Mouse (Mus musculus): ENCODE data around the gene Atp5s.

The Atp5s gene

DNA sequence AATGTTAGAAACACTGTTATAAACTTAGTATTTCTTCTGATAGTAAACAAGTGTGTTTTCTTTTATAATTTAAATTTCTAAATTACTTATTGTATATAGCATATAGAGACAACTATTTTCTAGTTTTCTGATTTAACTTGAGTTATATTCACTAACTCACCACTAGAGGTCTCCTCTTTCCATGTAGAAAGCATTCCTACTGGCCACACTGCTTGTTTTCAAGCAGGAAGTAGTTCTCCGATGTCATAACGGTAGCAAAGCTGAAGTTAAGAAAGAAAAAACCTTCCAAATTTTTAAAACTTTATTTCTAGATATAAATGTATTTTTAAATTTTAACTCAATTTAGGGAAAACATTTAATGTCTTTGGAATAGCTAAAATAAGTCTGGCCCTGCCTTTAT lies 8.8 kb downstream of the Atp5s start:
- DNase-seq: no peak

DNA sequence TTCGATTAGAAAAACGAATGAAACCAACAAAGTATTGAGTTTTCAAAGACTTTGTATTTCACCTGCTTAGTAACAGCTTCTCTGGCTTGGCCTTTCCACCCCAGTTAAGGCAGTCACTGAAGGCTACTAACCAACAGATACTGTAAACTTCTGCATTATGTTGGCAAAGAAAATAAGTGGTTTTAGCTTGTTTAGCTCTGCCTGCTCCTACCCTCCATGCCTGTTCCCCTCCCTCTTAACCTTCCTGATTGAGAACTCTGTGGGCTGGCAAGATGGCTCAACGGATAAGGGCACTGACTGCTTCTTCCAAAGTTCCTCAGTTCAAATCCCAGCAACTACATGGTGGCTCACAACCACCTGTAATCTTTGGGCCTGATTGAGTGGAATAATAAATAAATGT lies 9.2 kb downstream of the Atp5s start:
- no peak for DNase-seq

DNA sequence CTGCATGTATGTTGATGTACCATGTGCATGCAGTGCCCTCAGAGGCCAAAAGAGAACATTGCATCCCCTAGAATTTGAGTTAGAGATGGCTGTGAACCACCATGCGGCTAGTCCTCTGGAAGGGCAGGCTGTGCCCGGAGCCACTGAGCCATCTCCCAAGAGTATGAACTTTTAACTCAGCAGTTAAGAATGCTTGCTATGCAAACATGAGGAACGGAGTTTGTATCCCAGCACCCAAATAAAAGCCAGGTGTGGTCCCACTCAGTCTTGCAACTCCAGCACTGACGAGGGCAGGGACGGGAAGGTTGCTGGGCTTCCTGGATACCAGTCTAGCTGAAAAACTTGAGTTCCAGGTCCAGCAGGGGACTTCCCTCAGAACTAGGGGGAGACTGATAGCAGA lies 17.2 kb downstream of the Atp5s start:
- no peak for DNase-seq

DNA sequence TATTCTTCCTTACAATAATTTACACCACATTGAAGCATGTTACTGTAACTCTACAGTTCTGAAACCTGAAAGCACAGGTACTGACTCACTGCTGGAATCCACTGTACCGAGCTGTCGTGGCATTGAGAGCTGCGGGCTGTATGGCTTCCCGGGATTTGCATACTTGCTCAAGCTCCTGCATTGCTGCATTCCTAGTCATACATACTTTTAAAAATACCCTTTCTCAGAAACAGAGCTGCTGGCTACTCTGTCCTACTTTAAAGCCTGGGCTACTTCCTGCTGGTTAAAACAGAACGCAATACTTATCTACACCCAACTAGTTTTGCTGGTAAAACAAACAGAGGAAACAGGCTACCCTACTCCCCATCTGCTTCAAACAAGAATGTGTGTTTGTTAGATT lies 19.4 kb downstream of the Atp5s start:
- no peak for DNase-seq

DNA sequence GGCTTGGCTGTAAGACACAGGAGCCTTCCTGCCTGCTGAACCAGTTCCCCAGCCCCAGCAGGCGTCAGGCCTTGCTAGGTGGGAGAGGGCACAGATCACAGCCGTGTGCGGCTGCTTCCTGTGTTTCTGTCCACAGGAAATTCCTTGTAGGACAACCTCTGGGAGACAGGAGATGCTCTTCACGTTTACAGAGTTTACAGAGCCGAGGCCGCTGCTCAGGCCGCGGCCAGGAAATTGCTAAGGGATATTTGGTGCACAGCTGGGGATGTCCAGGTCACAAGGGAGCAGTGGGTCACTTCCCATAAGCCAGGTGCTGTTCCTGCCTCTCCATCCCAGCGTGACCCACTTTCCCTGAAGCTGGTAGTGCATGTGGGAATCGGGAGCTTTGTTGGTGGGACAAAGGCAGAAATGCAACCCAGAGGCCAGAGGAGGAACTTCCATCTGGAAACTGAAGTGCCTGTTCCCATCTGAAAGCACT lies 27.2 kb downstream of the Atp5s start:
- DNase-seq: no peak

DNA sequence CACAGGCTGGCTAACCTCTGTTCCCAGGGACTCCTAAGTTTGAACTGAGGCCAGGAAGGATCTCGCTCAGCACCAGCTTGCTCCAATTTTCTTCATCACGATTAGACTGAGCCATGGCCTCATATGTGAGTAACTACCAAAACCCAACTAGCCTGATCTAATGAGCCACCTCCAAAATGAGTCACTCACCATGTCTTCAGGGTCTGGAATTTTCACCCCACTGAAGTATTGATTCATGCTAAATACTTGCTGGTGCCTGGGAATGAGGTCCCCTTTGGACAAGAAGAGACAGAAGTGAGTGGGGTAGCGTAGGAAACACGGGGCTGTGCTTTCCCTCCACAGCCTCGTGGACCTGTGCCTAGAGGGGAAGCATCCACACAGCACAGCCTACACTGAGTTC lies 29.2 kb downstream of the Atp5s start:
- DNase-seq: no peak

DNA sequence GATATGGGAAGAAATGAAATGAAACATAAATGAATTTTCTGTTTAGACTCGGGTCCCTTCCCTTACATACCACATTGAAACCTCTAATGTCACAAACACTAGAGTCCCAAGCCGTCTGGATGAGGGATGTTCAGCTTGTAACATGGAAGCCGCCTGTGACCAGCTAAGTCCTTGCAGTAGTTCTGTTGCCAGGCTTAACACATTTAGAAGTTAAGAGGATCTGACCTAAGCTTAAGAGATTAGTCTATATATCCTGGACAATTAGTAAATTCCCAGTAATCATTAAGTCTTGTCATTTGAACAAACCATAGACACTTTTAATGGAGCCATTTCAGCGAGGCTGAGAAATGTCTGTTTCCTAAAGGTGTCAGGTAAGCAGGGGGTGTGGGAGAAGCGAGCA lies 31.3 kb downstream of the Atp5s start:
- no peak for DNase-seq

DNA sequence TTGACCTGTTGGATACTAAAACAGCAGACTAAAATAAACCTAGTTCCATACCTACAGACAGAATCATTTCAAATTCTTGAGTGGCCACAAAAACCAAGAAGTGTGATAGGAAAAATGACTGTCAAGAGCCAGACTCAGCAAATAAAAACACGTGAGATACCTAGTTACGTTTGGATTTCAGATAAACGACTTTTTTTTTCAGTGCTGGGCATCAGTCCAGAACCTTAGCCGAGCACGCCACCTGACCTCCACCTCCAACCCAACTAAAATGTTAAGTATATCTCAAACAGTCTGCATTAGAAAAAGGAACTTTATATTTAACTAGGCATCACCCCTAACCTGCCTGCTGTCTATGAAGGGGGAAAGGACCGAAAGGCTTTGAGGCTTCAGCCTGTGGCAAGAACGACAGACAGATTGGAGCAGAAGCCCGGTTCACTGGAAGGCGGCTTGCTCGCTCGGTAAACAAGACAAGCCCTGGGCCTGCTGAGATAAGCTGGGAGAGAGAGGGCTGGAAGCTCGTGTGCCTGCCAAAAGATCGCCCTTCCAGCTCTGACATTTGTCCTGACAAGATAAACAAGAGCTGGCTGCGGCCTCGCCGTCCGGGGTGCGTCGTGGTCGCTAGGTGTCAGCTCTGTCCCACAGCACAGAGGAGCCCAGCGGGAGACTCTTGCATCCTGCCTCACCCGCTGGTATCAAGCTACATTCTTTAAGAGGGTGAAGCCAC lies 32.8 kb downstream of the Atp5s start:
- DNase-seq: peak; percentile 77

DNA sequence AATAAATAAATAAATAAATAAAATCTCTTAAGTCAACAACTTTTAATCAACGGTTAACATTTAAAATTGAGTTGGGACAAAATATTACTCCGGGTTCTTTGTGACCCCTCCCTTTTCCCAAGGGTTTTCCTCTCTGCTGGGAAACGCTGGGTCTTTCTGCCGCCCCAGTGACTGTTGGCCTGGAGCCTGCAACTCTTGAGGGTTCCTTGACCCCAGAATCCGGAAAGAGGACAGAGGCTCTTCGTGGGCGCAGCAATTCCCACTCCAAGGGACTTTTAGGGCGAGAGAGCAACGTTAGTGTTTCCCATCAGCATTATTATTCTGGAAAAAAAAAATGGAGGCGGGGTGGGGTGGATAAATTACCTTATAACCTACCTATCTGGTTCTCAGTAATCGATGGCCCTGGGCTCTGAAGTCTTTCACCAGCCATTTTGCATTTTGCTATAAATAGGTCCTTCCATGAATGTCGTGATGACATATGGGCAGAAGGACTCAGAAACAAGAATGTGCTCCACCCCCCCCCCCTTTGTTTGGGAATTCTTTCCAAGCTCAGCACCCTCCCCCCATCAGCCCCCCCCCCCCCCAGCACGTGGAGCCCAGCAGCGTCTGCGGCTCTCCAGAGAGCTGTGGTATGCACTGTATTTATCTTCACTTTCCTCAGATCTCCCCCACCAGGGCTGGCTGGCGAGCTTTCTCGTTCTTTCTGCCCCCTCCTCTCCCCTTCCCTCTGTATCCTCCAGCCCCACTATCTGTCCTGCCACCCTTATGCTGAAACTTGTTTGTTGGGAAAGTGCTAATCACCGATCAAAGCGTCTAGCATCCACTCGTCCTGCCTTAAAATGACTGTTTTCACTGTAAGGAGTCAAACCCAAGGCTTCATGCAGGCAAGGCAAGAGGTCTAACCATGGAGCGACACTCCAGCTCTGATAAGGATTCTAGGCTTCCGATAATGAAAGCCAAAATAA lies 33.8 kb downstream of the Atp5s start:
- no peak for DNase-seq

DNA sequence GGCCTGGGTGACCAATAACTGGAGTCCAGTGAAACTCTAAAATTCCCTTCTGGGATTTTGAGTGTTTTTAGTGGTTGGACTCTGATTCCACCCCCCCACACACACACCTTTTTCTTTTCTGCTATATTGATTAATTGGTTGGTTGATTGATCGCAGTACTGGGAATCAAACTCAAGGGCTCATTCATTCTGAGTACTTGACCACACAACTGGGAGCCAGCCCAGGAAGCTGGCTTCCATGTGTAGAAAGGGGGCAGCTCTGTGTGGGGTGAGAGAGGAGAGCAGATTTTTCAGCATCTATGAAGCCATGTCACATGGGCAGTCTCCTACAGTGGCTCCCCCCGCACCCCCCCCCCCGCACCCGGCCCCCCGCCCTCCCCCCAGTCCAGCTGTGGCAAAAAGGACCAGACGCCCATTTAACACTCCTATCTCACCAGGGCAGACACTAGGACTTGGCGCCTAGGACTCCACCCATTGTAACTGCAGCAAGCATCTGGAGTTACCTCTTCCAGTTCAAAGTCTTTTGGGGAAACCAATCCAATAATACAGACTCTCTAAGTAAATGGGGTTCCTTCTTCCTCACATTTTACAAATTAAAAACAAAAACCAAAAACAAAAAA lies 34.6 kb downstream of the Atp5s start:
- DNase-seq: no peak

DNA sequence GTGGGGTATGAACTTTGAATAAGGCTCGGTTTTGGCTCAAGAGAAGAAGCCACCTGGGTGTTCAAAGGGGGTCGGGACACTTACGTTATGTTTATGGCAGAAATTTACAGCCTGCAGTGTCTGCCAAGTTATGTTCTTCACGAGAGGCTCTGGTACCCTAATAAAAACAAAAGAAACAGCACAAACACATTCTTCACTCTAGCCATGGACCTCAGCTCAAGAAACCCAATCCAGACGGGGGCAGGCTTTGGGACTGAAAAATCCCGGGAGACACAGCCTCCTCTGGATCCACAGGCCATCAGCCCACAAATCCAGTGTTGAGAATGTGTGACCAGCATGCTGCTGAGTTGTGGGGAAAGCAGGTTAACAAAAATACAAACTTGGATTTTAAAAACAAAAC lies 35.3 kb downstream of the Atp5s start:
- DNase-seq: no peak

DNA sequence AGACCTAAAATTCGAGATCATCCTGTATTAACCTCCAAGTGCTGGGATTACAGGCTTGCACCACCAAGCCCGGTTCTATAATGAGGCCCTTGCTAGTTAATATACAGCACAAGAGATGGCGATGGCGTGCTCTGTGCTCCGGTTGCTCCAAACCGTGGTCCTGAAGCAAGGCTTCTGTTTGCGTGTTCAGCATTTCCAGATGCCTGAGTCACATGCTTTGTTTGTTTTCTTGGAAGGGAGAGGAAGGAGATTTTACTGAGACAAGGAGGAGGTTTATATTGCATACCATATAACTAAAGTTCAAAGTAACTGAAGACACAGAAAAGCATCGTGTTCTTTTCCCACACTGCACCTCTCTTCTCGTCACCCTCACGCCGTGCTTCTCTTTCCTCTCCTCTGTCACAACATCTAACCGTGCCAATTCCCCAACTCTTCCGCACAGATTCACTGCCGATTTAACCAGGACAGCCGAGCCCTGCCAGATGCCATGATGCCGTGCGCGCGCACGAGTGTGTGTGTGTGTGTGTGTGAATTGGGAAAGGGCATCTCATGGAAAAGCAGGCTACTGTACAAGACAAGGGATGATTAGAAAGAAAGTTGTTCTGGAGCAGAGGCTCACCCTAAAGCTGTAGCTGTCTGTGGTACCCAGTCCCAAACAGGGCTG lies 36.1 kb downstream of the Atp5s start:
- peak; percentile 24 for DNase-seq

DNA sequence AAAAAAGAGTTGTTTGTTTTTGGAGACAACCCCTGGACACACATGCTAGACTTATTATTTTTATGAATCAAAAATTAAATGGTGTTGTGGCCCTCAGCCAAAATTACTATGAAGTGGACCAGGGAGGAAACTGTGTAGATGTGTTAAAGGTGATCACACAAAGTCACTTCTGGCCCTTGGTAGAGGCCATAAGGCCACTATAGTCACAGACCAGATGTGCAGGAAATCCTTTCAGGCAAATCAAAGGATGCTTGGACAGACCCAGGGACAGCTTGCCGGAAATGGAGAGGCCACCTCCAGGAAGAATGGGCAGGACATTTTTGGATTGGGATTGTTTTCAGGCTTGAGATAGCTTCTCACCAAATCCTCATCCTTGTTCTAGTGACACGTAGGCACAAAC lies 36.9 kb downstream of the Atp5s start:
- no peak for DNase-seq

DNA sequence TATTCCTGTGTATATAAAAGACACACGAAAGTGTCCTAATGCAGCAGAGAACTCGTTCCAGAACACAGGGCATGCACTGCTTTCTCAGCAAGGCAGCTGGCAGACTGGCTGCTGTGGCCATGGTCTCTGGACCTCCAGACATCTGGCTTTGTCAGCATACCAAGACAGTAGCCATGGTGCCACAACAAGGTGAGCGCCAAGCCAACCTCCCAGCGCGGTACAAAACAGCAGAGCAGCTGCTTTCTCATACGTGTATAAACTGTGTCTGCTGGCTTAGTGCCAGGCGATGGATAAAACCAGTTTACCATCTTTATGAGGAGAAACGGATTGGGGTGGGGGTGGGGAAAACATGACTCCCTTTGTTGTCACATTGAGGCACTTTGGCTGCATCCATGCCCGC lies 40.8 kb downstream of the Atp5s start:
- no peak for DNase-seq

DNA sequence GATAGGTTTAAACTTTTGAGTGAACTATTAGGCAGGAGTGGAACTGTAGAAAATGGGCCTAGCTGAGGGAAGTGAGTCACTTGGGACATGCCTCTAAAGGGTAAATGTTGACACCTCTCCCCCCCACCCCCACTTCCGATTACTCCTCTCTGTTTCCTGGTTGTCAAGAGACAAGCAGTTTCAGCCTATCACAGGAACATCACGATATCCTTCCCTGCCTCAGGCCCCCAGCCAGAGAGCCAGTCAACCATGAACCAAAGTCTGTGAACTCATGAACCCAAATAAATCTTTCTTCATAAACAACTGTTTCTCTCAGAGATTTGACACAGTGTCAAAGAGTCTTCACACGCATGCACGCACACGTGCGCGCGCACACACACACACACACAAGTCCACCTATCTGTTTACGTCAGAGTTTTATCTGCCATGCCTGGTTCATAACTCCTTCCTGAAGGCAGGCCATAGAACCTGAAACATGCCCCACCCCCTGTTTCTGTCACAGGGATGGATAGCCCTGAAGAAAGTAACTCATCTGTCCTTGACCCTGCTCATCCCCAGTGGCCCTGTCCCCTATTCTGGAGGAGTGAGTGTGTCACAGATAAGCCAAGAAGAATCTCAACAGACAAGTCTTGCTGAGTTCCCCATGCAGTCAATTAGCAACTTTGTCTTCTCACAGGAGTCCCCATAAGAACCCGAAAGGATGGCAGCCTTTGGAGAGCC lies 41.6 kb downstream of the Atp5s start:
- no peak for DNase-seq

DNA sequence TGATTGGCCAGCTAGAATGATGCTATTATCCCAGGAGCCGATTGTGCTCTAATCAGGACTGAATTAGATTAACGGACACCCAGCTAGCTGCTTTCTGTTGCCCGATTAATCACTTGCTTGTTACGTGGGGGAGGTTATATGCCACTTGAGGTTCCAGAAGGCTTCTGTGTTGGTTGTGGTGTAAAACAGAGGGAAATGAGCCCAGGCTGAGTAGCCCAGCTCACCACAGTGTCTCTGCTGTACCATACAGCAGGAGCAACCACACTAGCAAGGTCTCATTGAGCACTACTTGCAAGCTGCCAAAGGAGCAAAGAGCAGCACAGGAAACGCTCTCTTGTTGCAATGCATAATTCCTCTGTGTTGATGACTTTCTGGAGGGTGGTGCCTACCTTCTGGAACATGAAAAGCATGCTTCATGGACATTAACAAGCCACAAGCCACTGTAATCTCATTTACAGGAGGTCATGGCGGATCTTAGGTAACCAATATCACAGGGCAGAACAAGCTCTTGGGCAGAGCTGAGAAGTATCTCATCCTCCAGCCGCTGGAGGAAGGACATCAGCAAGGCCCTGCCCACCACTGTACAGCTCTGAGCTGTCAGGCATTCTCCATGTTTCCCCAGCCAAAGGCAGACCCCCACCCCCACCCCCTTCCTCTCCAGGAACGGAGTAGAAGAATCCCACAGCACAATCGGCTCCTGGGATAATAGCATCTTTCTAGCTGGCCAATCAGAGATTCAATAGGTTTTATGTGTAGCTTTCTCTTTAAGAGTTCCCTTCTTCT lies 42.9 kb downstream of the Atp5s start:
- no peak for DNase-seq

DNA sequence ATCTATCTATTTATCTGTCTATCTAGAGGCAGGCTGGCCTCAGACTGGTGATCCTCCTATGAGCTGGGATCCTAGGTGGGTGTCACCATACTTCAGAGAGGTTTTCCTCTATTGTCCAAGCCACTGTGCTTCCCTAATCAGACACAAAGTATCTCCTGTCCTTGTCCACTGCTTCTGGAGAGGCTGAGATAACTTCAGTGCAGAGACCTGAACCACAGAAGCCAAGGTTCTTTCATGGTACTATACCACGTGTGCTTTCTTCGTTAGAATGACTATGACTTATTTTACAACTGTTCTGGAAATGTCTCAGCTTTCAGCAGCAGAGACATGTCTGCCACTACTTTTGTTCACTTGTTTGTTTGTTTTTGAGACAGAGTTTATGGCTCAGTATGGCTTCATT lies 44.1 kb downstream of the Atp5s start:
- no peak for DNase-seq

DNA sequence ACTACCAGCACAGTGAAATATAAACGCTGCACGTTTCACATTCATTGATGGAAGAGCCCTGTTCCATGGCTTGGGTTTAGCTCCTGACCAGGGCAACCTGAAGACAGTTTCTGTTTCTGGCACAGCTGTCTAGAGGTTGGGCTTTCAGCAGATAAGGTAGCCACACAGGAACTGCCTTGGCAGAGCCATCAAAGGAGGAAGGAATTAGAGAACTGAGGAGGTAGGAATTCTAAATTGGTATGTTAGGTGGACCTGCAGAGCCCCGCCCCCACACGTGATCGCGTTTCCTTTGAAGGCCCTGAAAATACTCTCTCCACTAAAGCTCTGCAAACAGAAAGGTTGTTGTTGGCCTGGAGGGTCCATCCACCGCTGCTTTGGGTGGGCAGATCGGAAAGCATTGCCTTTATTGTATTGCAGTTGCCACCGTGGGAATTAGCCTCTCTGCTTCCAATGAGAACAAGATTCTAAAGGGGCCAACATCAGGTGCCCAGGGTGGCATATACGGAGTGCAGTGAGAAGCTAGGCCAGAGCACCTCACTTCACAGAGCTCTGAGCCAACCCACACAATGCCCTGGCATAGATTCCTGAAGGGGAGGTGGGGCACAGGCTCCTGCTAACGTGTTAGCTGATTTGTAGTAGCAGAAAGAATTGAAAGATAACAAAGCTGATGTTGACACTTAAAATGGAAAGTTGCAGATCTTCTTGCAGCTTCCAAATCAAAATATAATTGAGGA lies 52.0 kb downstream of the Atp5s start:
- DNase-seq: no peak

DNA sequence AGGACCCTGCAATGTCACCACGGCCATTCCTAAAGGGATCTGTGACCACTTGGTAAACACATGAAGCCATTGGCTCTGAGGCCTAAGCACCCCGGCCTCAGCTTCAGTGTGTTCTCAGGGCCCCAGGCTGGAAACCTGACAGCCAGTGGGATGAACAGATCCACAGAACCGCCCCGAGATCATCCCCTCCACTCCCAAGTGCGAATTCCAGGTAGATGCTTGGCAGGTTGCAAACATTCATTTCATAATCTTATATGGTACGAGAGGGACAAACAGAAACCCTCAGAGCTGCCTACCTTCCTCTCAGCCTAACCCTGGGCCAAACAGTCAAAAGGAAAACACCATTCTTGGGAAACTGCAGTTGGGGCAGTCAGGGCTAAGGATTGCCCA lies 52.6 kb downstream of the Atp5s start:
- DNase-seq: no peak

DNA sequence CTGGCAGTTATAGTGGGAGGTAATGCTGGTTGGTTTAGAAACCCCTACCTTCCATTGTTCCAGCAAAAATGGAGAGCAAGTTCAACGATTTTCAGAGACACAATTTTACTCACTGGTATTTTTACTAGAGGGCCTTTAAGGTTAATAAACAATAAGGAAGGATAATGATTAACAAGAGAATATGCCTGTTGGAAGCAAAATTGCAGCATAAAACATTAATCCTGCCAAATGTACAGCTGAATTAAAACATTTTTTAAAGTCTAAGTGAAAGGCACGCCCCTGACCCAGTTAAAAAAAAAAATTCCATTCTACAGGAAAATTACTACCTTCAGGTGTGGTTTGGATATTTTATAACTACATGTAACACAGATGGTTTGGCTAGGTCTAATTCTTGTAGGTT lies 53.2 kb downstream of the Atp5s start:
- no peak for DNase-seq

DNA sequence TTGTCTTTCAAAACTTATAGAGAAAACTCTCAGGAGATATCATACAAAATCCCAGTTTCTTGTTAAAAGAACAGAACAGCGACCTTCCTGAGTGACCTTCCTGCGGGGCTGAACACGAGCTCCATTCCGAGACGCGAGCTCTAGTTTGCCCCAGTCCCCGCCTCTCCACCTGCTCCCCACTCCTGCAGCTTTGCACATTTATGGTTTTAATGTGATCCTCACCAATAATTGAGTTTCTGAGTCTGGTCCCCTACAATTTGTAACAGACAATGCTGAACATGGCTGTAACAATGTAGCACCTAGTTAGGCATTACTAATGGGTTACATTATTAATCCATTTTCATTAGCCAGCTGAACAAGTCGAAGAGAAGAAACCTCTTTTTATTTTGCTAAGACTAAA lies 56.7 kb downstream of the Atp5s start:
- DNase-seq: no peak
